Mouse (Mus musculus) inflammation-experienced regulatory T-cells, adult 16 weeks (primary cell): ENCODE measurements around the gene Wwc2. TPM values are rescaled to one million over a fixed set of nuclear protein-coding genes. Genes with fewer than 3 reads are reported as not detected.

ENCODE experiments used
- polyA plus RNA-seq: library from polyadenylated mRNA; unstranded; fragments of 100-300 nt; shearing (Covaris generic); gene quantifications from one replicate; pipeline ENCODE4 v1.2.1, GENCODE M21; 2017

The Wwc2 gene
- polyA plus RNA-seq, result 0.07 TPM

DNA sequence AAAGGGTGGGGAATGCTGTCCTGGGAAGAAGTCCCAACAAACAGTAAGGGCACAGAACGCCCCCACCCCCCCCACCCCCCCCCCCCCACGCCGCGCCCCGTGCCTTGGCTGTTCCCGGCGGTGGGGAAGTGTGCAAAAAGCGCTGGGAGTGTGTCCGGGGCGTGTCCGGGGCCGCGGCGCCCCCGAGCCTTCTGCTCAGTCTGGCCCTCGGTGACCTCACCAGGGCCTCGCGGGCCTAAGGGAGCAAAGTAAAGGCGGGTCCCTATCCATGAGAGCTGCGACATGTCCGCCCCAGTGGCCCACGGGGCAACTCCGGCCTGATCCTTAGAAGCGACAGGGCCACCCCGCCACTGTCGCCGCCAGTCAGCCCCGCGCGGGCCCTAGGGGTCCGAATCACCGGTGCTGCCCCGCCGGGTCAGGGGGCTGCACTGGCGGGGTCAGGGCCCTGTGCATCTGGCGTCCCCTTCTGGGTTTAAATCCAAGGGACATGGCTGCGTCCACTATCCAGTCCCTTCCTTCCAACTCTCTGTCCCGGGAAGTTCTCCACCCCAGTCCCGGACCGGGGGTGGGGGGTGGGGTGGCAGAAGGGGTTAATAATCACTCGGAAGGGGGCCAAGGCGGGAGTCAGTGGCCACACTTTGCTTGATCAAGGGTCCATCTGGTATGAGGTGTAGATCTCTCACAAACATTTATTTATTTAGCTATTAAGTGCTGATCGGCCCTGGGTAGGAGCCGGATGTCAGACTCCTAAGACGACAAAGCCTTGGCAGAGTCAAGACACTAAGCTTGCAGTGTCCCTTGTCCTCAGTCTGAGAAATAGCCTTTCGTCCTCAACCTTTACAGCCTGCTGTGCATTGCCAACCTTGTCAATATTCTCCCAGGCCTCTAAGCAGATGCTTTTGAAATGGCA lies at the start of gene Wwc2:
TSS of gene Wwc2 (minus strand) at position 14 of the 910 bp plus-strand sequence.

DNA sequence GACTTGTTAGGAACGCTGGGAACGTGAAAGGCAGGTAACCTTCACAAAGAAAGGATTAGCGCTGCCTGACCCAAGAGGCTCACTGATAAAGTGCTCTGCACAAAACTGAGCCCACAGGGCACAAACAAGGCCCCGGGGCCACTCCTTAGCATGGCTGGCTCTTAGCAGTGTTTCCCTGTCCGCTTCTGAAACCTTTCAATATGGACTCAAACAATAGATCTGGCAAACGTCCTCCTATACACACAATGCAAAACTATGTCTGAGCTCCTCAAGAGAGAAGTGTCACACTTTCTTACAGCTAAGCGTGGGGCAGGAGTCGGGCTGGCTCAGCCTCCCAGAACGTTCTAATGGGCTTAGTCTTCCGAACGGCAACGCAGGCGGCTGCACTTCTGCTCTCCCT lies 166.5 kb downstream of the Wwc2 start, which contains the start of gene Cldn22:
TSS of gene Cldn22 (plus strand) at position 301 of the 400 bp plus-strand sequence.

DNA sequence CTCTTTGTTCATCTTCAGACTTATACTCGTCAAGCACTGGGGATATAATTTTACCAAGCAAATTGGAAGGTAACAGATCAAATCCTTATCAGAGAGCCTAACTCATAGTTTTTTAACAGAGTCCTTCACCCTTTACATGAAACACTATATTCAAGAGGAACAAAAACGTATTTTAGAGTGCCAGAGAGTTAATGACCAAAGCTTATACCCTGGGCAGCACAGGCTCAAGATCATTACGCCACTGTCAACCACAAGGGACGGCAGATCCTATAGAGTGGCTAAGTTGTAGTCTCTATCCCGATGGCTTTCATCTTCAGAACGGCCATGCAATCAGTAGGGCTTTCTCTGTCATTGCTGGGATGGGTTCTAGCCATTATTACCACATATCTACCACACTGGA lies 168.9 kb downstream of the Wwc2 start, which contains the start of gene Cldn24:
TSS of gene Cldn24 (plus strand) at position 301 of the 400 bp plus-strand sequence.

Other genes with a start within 250 kb of the Wwc2 start
- gene Cldn24, start 168.8 kb downstream of the Wwc2 start, polyA plus RNA-seq, result not detected
- gene Cldn22, start 166.4 kb downstream of the Wwc2 start, polyA plus RNA-seq, result not detected
- 9.2 TPM for gene Dctd, start 108.2 kb upstream of the Wwc2 start, polyA plus RNA-seq